Mouse (Mus musculus) heart, adult 2 months (tissue): ENCODE results near the gene 1700012B07Rik. TPM values are rescaled to one million over a fixed set of nuclear protein-coding genes. Genes with fewer than 3 reads are reported as not detected.

Experiments used
- DNase-seq, 2 experiments: peaks; one replicate each; pipeline ENCODE4 v3.0.0; 2021
- H3K27ac ChIP-seq: fragments of 200-600 bp; 2 replicates; pipeline ENCODE4 v1.8.1; 2022
- H3K27me3 ChIP-seq: fragments of 200-500 bp; 2 replicates; pipeline ENCODE4 v1.6.1; 2012; ENCODE audit warnings: mild to moderate bottlenecking, low read length, inconsistent platforms, mixed read lengths; ENCODE audit not compliant: control insufficient read depth, insufficient read depth
- H3K36me3 ChIP-seq: fragments of 200-500 bp; 2 replicates; pipeline ENCODE4 v1.6.1; 2012; ENCODE audit warnings: low read length, inconsistent platforms; ENCODE audit not compliant: control insufficient read depth, insufficient read depth
- H3K4me1 ChIP-seq: fragments of 200-500 bp; 2 replicates; pipeline ENCODE4 v1.6.1; 2011; ENCODE audit warnings: low read length; ENCODE audit not compliant: control insufficient read depth, insufficient read depth
- H3K4me3 ChIP-seq: fragments of 200-600 bp; 2 replicates; pipeline ENCODE4 v1.8.1; 2022
- H3K79me2 ChIP-seq: fragments of 200-500 bp; replicated peaks from 2 replicates; pipeline ENCODE4 v1.6.1; 2012; ENCODE audit warnings: mild to moderate bottlenecking, inconsistent platforms, low read length, moderate library complexity, mixed read lengths; ENCODE audit not compliant: control insufficient read depth, insufficient read depth
- H3K9ac ChIP-seq: fragments of 200-500 bp; 2 replicates; pipeline ENCODE4 v1.6.1; 2012; ENCODE audit warnings: low read depth, mild to moderate bottlenecking, control low read depth, inconsistent platforms, low read length, mixed read lengths
- CTCF ChIP-seq: fragments of 200-600 bp; IDR thresholded peaks from 2 replicates; pipeline ENCODE4 v1.8.1; 2022; ENCODE audit warnings: antibody characterized with exemption, mild to moderate bottlenecking, moderate library complexity
- EP300 ChIP-seq: fragments of 200-500 bp; IDR thresholded peaks from 2 replicates; pipeline ENCODE4 v1.6.1; 2011; ENCODE audit warnings: low read depth, low read length, control low read depth; ENCODE audit not compliant: insufficient read depth
- POLR2A ChIP-seq: fragments of 200-500 bp; IDR thresholded peaks from 2 replicates; pipeline ENCODE4 v1.6.1; 2011; ENCODE audit warnings: mild to moderate bottlenecking, low read depth, low read length, control low read depth; ENCODE audit not compliant: insufficient read depth
- WGBS: fragments of 180-500 bp; shearing (Covaris S2); methylation state at CpG from one replicate; pipeline ENCODE4 v1.1.7; 2018; 5-methylcytosine and 5-hydroxymethylcytosine counted together
- intact Hi-C: fragments of 180-260 bp; cut with DNase I; formaldehyde crosslinking; loops from one replicate; pipeline ENCODE4 v1.15.1; 2025
- polyA plus RNA-seq: library from polyadenylated mRNA; depleted of rRNA; stranded (reverse); fragments of >200 nt; gene quantifications from 2 replicates; pipeline ENCODE4 v1.2.3, GENCODE M21; 2012
- total RNA-seq, 2 experiments: library from RNA; stranded (reverse); gene quantifications; 2 replicates each; pipeline ENCODE4 v1.2.3; 2021

The 1700012B07Rik gene
- total and polyA plus RNA-seq, 3 experiments, result not detected

DNA sequence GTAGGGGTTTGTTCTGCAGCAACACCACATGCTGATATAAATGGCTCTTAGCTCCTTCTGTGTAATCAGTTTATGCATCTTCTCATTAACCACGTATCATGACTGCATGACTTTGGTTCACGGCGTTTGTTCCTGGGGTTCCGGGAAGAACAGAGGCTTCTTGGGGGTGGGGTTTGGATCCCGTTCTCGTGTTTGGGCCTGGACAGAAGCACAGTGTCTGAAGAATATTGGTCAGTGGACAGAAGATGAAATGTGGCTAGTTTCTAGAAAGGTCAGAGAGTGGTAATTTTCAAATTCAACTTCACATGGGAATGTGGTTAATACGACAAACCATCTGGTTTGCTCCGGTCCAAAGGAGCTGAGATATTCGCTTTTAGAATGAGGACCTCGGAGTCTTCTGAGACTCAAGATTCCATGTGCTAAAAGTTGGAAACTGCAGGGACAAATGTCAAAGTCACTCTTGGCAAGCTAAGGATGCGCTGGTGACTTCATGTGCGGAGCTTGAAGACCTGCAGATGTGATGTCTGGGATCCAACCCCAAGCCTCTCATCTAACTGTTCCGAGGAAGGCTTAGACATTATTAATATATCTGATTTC lies 35.3 kb downstream of the 1700012B07Rik start:
- Histone ChIP-seq H3K27ac (no peak overlapping the region), H3K79me2 (no peaks in the 10 kb centered on the region), H3K27me3 (no peaks in the 10 kb centered on the region), H3K4me1 (no peaks in the 10 kb centered on the region), H3K4me3 (no peak overlapping the region), H3K36me3 (no peaks in the 10 kb centered on the region), H3K9ac (no peak overlapping the region)
- 76% methylated on average over 13 of the region's 13 CpGs for WGBS
- no peak for DNase-seq
- intact Hi-C loops, result no loop called here
- no peak for TF ChIP-seq CTCF
- no peak for TF ChIP-seq POLR2A
- TF ChIP-seq EP300, result no peak

DNA sequence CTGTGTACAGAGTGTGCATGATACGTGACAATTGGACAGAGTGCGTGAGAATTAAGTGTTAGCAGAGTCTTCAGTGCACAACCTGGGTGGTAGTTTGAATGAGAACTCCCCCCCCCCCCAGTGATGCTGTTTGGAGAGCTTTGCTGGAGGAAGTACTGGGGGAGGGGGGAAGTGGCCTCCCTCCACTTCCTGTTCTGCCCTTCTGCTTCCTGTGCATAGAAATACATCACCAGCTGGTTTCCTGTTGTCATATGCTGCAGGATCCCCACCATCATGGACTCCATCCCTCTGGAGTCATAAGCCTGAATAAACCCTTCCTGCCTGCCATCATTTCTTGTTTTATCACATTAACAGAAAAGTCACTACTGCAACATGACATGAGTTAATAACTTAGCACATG lies 35.9 kb downstream of the 1700012B07Rik start:
- Histone ChIP-seq H3K27me3 (no peaks in the 10 kb centered on the region), H3K79me2 (no peaks in the 10 kb centered on the region), H3K4me1 (no peaks in the 10 kb centered on the region), H3K4me3 (no peak overlapping the region), H3K27ac (no peak overlapping the region), H3K36me3 (no peaks in the 10 kb centered on the region), H3K9ac (no peak overlapping the region)
- intact Hi-C loops, result no loop called here
- DNase-seq, result no peak
- WGBS, result 92% methylated on average over 2 of the region's 2 CpGs
- TF ChIP-seq EP300 (no peak), CTCF (no peak), POLR2A (no peak)

DNA sequence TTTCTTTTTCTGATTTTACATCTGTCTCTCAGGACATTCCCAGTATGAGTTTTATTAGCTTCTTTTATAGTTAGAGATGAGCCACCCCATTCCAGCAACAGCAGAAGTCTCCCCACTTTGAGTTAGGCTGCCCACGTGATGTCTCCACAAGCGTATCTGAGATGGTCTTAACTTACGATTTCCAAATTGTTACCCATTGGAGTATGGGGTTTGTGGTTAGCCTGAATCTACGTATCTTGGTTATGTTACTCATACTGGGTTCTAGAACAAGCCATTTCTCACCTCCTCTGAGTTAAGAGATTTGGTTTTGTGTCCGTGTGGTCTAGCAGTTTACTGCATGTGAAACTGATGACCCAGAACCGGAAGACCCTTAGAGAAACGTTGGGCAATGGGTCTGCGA lies 37.6 kb downstream of the 1700012B07Rik start:
- Histone ChIP-seq H3K27me3 (no peaks in the 10 kb centered on the region), H3K79me2 (no peaks in the 10 kb centered on the region), H3K27ac (no peak overlapping the region), H3K4me1 (no peaks in the 10 kb centered on the region), H3K9ac (no peak overlapping the region), H3K4me3 (no peak overlapping the region), H3K36me3 (no peaks in the 10 kb centered on the region)
- DNase-seq, result no peak
- TF ChIP-seq EP300 (no peak), CTCF (no peak), POLR2A (no peak)
- 82% methylated on average over 8 of the region's 8 CpGs for WGBS
- intact Hi-C loops, result no loop called here

DNA sequence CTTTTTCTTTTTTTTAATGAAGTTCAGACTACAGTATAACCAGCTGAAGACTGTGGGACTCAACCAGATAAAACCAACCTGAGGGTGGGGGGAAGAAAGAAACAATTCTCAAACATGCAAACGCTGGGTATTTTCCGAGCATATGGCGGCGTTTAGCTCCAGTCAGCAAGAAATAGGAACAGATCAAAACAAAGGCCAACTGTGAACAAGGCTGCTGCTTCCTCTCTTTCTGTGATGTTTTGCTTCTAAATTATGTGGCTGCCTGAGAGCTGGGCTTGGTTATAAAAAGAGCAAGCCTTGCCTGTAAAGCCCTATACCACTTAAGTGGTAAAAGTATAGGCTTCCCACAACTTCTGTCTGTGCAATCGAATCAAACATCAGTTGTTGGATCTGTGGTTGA lies 42.5 kb downstream of the 1700012B07Rik start:
- Histone ChIP-seq H3K27me3 (no peaks in the 10 kb centered on the region), H3K4me1 (no peaks in the 10 kb centered on the region), H3K4me3 (no peak overlapping the region), H3K79me2 (no peaks in the 10 kb centered on the region), H3K27ac (no peak overlapping the region), H3K9ac (no peak overlapping the region), H3K36me3 (no peaks in the 10 kb centered on the region)
- intact Hi-C loops, result no loop called here
- TF ChIP-seq CTCF, result no peak
- TF ChIP-seq POLR2A, result no peak
- 71% methylated on average over 5 of the region's 5 CpGs for WGBS
- no peak for DNase-seq

DNA sequence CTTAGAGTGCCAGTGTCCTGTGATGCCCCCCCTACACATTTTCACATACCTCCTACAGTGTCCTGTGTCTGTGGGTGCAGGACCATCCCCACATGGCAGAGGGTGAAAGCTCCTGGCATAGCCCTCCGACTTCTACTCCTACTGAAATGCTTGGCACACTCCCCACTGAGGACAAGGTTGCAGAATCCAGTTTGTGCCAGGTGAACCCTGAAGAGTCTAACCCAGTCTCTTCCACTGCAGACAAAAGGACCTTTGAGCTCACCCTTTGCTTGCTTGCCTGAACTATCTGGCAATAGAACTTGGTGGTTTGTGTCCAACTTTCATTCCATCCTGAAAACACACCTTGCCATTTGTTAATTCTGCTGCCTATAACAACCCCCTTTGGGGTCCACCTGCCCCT lies 56.5 kb downstream of the 1700012B07Rik start:
- Histone ChIP-seq H3K36me3 (no peaks in the 10 kb centered on the region), H3K4me1 (no peaks in the 10 kb centered on the region), H3K27ac (no peak overlapping the region), H3K79me2 (no peaks in the 10 kb centered on the region), H3K9ac (no peak overlapping the region), H3K4me3 (no peak overlapping the region), H3K27me3 (no peaks in the 10 kb centered on the region)
- WGBS, result 71% methylated on average over 1 of the region's 1 CpGs
- no peak for DNase-seq
- TF ChIP-seq POLR2A (no peak), EP300 (no peak), CTCF (no peak)
- intact Hi-C loops, result no loop called here

DNA sequence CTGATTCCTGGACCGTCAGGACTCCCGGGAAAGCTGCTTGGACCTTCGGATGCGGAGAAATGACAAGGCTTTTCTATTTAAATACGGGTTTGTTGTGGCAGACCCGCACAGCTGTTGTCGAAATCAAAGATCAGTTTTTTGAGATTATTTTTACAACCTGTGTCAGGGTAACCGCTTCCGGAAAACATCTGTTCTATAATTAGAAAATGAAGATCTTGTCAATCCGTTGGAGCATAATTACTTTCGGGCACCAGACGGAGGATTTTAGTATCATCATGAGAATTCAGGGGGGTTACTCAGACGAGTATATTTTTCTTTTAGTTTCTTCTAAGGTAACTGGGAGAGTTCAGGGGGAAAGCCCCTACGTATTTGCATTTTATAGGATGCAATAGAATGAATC lies 57.7 kb downstream of the 1700012B07Rik start:
- no peak overlapping the region for H3K9ac ChIP-seq
- intact Hi-C loops, result no loop called here
- no peaks in the 10 kb centered on the region for H3K36me3 ChIP-seq
- TF ChIP-seq CTCF (no peak), POLR2A (no peak), EP300 (no peak)
- no peaks in the 10 kb centered on the region for H3K79me2 ChIP-seq
- H3K27ac ChIP-seq, result no peak overlapping the region
- H3K4me3 ChIP-seq, result no peak overlapping the region
- DNase-seq, result no peak
- H3K4me1 ChIP-seq, result no peaks in the 10 kb centered on the region
- WGBS, result 81% methylated on average over 14 of the region's 14 CpGs
- no peaks in the 10 kb centered on the region for H3K27me3 ChIP-seq
